Mouse (Mus musculus): ENCODE data around the gene Ccdc127.
A peak's percentile ranks its signal among the peaks of the same experiment; 100 is the strongest.

Gene Ccdc127

GRCm38 (mm10) chr13:74349566-74350434, at the start of gene Ccdc127, which contains the start of gene Sdha:
TSS of gene Ccdc127 (plus strand) at chr13:74350309.
TSS of gene Sdha (minus strand) at chr13:74350280.
- ATAC-seq (ENCODE audit: insufficient number of reproducible peaks, low FRiP score, low TSS enrichment) = peak; percentile 98

GRCm38 (mm10) chr13:74300925-74301606, 49.0 kb upstream of the Ccdc127 start:
- ATAC-seq (ENCODE audit: insufficient number of reproducible peaks, low FRiP score, low TSS enrichment) = peak; percentile 77; the same call in 1 of the 2 replicates

GRCm38 (mm10) chr13:74301607-74301984, 48.5 kb upstream of the Ccdc127 start:
- ATAC-seq (ENCODE audit: insufficient number of reproducible peaks, low FRiP score, low TSS enrichment) = no peak

GRCm38 (mm10) chr13:74302050-74303037, 47.8 kb upstream of the Ccdc127 start:
- ATAC-seq (ENCODE audit: insufficient number of reproducible peaks, low FRiP score, low TSS enrichment) = no peak

- no peak for ATAC-seq (ENCODE audit: insufficient number of reproducible peaks, low FRiP score, low TSS enrichment)
These were observed 44.7 kb upstream of the Ccdc127 start for GRCm38 (mm10) chr13:74305380-74305779.

GRCm38 (mm10) chr13:74305780-74306179, 44.3 kb upstream of the Ccdc127 start:
- no peak for ATAC-seq (ENCODE audit: insufficient number of reproducible peaks, low FRiP score, low TSS enrichment)

GRCm38 (mm10) chr13:74314616-74315015, 35.5 kb upstream of the Ccdc127 start:
- no peak for ATAC-seq (ENCODE audit: insufficient number of reproducible peaks, low FRiP score, low TSS enrichment)

GRCm38 (mm10) chr13:74316386-74316785, 33.7 kb upstream of the Ccdc127 start:
- no peak for ATAC-seq (ENCODE audit: insufficient number of reproducible peaks, low FRiP score, low TSS enrichment)

GRCm38 (mm10) chr13:74316789-74317169, 33.3 kb upstream of the Ccdc127 start:
- ATAC-seq (ENCODE audit: insufficient number of reproducible peaks, low FRiP score, low TSS enrichment) = 0 out of 2 replicates have a peak, but pooled peaks have one; percentile 15

- peak; percentile 99 for ATAC-seq (ENCODE audit: insufficient number of reproducible peaks, low FRiP score, low TSS enrichment)
These were observed 32.8 kb upstream of the Ccdc127 start, which contains the start of gene Pdcd6 for GRCm38 (mm10) chr13:74317170-74317849. TSS of gene Pdcd6 (minus strand) at chr13:74317580.

- ATAC-seq (ENCODE audit: insufficient number of reproducible peaks, low FRiP score, low TSS enrichment) = no peak
These were observed 20.8 kb upstream of the Ccdc127 start for GRCm38 (mm10) chr13:74329321-74329720.

GRCm38 (mm10) chr13:74341036-74341435, 9.1 kb upstream of the Ccdc127 start:
- ATAC-seq (ENCODE audit: insufficient number of reproducible peaks, low FRiP score, low TSS enrichment) = peak; percentile 52; the same call in 1 of the 2 replicates

- ATAC-seq (ENCODE audit: insufficient number of reproducible peaks, low FRiP score, low TSS enrichment) = peak; percentile 42; the same call in 1 of the 2 replicates
These were observed 362 bp downstream of the Ccdc127 start for GRCm38 (mm10) chr13:74350435-74350906.

- no peak for ATAC-seq (ENCODE audit: insufficient number of reproducible peaks, low FRiP score, low TSS enrichment)
These were observed 6.4 kb downstream of the Ccdc127 start for GRCm38 (mm10) chr13:74356491-74356890.

GRCm38 (mm10) chr13:74362218-74362617, 12.1 kb downstream of the Ccdc127 start:
- ATAC-seq (ENCODE audit: insufficient number of reproducible peaks, low FRiP score, low TSS enrichment) = no peak

- 0 out of 2 replicates have a peak, but pooled peaks have one; percentile 21 for ATAC-seq (ENCODE audit: insufficient number of reproducible peaks, low FRiP score, low TSS enrichment)
These were observed 13.2 kb downstream of the Ccdc127 start for GRCm38 (mm10) chr13:74363176-74363858.

GRCm38 (mm10) chr13:74363859-74364235, 13.7 kb downstream of the Ccdc127 start, which contains the start of gene Lrrc14b:
TSS of gene Lrrc14b (minus strand) at chr13:74364005.
- peak; percentile 50 for ATAC-seq (ENCODE audit: insufficient number of reproducible peaks, low FRiP score, low TSS enrichment)

GRCm38 (mm10) chr13:74381533-74382276, 31.6 kb downstream of the Ccdc127 start:
- no peak; the same call in 1 of the 2 replicates for ATAC-seq (ENCODE audit: insufficient number of reproducible peaks, low FRiP score, low TSS enrichment)

Measured in cerebellum, adult (tissue).